Mouse (Mus musculus) embryonic stem cell, embryonic (primary cell): Measurements from ENCODE around the gene Rplp1.

Source experiments
- CTCF ChIA-PET, 4 experiments: fragments of 300-600 bp in 2 of 4; fragments of 350-600 bp in 2 of 4; sonication (Branson Sonifier 250); formaldehyde crosslinking; loops; one replicate each; lab custom pipeline; 2022; ENCODE audit warnings: inconsistent platforms in 2 of 4; lab: Charles Lee
- POLR2A ChIA-PET, 4 experiments: fragments of 300-600 bp in 2 of 4; fragments of 350-600 bp in 2 of 4; sonication (Branson Sonifier 250); formaldehyde crosslinking; loops; one replicate each; lab custom pipeline; 2022; ENCODE audit warnings: antibody characterized with exemption in 4 of 4, inconsistent platforms in 1 of 4; lab: Charles Lee

Gene Rplp1

DNA sequence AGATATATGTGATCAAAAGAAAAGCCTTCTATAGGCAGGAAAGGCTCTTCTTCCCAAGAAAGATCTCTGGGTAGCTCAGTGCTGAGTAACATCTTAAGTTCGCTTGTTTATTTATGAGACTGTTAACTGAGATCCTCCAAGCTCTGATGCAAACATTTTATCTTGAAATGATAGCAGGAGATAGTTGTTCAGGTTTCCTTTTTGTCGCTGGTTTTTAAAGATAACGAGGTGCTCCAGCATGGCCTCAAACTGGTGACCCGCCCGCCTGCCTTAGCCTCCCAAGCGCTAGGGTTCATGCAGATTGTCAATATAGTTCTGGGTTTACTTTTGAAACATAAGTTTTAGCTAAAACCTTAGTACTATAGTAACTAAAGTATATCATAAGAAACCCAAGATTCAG, 6.0 kb upstream of the Rplp1 start:
- POLR2A ChIA-PET: interaction anchor here in 2 of 4 experiments (0.6 to 28.7 kb wide), 5 partner anchors 5 to 61 kb away, joined by 3 to 572 read pairs (median 13); partner anchors contain the start of genes Kif23 (in 1 of the 2) and Rplp1 (in 1 of the 2)

DNA sequence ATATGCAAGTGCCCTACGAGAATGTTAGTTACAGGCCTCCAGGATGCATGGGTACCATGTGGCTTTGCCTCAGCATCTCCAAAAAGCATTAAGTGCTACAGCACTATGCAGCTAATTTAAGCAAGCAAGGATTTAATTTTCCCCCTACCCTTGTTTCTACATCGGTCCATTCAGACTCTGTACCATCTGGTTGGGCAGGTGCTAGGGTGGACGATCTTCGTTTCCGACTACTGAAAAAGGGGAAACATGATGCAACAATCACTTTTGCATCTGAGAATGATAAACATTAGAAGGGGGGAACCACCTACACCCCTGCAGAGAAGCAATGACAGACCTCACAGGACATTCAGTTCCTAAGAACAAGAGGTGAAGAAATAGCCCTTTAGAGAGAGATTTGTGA, 5.1 kb upstream of the Rplp1 start:
- POLR2A ChIA-PET: interaction anchor here in 2 of 4 experiments (1.0 to 28.7 kb wide), 4 partner anchors 4 to 14 kb away, joined by 3 to 572 read pairs (median 292); partner anchors contain the start of gene Rplp1 (in 1 of the 2)
- CTCF ChIA-PET: no interaction called here

More for the DNA sequence above, 6.0 kb upstream of the Rplp1 start:
- CTCF ChIA-PET: interaction anchor here in 1 of 4 experiments (0.6 kb wide), 1 partner anchor 21 kb away, joined by 3 read pairs; no protein-coding TSS in a partner anchor

DNA sequence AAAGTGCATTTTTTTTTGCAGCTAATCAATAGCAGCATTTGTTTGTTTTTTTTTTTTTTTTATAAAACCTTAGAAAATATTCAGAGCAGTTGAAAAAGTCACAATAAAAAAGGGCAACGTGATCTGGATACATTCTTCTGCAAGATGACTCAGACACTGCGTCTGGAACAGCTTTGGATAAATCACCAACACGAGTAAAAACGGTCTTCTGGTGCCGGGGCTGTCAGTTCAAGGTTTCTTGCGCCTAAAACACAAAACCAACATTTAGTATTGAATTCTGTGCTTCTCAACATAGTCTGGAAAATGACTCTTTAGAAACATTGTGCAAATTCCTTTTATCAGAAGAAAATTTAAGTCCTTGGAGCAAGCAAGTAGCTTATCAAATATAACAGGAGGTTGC, 3.1 kb upstream of the Rplp1 start:
- ChIA-PET CTCF (no interaction called here), POLR2A (interaction anchor here in 3 of 4 experiments (0.5 to 28.7 kb wide), 7 partner anchors 2 to 592 kb away, joined by 3 to 572 read pairs (median 100); partner anchors contain the start of genes Kif23 (in 1 of the 3) and Rplp1 (in 1 of the 3))

DNA sequence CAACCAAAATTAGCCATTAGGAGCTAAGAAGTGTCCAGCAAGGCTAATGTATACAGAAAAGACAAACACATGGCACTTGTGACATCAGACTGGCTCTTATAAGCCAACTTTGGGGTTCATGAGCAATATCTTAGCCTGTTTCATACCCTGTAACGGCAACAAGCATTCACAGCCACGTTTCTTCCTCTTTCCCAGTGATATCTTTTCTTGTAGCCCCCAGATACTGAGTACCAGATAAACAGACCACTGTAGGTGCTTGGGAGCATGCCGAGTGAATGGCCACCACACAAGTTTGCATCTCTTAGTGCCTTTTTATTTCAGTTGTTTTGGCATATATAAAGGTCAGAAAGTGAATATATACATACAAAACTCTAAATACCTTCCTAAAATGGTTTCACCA, 2.6 kb upstream of the Rplp1 start:
- POLR2A ChIA-PET: interaction anchor here in 3 of 4 experiments (0.5 to 28.7 kb wide), 9 partner anchors 1 to 592 kb away, joined by 3 to 572 read pairs (median 6); partner anchors contain the start of genes Kif23 (in 2 of the 3) and Rplp1 (in 1 of the 3)
- CTCF ChIA-PET: no interaction called here

DNA sequence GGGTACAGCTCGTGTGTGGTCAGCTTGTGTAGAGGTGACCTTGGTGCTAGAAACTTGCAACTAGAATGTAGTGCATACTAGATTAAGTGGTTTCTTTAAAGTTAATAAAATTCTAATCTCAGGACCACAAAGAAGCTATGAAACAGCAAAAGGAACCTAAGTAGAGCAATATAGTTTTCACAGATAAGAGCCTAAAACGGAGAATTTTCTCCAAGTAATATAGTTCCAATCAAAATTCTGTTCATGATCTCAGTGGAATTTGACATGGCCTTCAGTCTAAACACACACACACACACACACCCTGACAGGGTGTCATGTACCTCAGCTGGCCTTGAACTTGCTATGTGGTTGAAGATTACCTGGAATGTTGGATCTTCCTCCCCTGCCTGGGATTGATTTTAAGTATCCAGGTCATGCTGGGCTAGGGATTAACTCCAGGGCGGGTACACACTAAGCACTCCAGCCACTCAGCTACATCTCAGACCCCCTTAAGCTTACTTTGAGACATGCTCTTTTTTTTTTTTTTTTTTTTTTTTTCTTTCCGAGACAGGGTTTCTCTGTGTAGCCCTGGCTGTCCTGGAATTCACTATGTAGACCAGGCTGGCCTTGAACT, 1.2 kb upstream of the Rplp1 start:
- CTCF ChIA-PET: interaction anchor here in 2 of 4 experiments (0.6 to 1.5 kb wide), 2 partner anchors 124 to 162 kb away, joined by 3 read pairs; no protein-coding TSS in a partner anchor
- POLR2A ChIA-PET: interaction anchor here (0.5 to 14.6 kb wide), 25 partner anchors 9 to 545 kb away, joined by 3 to 572 read pairs (median 7); partner anchors contain the start of genes Kif23 (in 4 of the 4) and Glce (in 2 of the 4)

DNA sequence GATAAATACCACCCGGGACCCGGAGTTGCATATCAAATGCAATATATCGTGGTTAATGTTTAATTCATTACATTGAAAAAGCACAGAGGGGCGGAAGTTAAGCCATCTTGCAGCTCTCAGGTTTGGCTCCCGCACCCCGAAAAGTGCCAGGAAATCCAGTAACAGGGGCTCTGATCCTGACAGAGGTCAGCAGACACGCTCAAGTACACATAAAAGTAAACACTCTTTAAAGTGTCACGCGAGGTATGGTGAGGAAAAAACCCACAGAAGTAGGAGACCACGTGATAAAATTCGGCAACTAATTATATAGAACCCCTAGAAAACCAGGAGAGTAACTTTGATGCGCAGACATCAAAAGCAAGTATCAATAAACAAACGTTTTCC, 567 bp upstream of the Rplp1 start:
- ChIA-PET CTCF (interaction anchor here in 1 of 4 experiments (1.0 to 1.5 kb wide), 2 partner anchors 125 to 563 kb away, joined by 3 read pairs; no protein-coding TSS in a partner anchor), POLR2A (interaction anchor here (0.6 to 14.6 kb wide), 51 partner anchors 8 to 547 kb away, joined by 3 to 572 read pairs (median 5); partner anchors contain the start of genes Kif23 (in 4 of the 4), Glce (in 3 of the 4) and Anp32a (in 1 of the 4))

DNA sequence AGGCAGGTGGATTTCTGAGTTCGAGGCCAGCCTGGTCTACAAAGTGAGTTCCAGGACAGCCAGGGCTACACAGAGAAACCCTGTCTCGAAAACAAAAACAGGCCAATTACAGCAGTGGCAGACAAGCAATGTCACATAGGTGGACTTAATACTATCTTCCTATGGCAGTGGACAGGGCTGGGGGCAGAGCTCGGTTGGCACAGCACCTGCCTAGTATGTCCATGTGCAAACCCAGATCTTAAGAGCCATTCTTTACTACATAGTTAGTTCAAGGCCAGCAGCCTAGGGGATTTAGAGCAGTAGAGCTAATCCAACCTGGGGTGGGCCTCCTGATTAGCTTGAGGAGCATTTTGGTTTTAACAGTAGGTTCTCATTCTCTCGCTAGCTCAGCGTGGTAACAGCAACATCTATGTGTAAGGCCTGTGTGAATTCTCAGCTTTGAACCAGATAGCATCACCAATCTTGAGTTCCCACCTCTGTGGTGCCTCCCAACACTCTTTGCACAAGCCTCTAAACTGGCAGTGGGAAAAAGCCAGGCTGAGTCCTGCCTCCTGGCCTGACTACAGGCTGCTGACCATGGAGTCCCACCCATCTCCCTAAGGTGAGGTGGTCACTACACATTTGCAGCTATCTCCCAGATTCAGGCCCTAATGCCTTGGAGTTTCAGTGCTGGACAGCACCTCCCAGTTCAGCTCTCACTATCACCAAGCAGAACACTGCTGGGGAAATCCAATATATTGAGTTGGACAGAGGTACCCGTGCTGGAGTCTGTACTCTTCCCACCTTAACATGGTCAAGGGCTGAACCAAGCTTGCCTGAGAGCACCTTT, 2.8 kb downstream of the Rplp1 start:
- CTCF ChIA-PET: interaction anchor here in 2 of 4 experiments (0.8 to 1.1 kb wide), 3 partner anchors 11 to 188 kb away, joined by 3 to 10 read pairs (median 3); no protein-coding TSS in a partner anchor
- POLR2A ChIA-PET: interaction anchor here (0.6 to 14.6 kb wide), 69 partner anchors 8 to 1206 kb away, joined by 3 to 572 read pairs (median 4); partner anchors contain the start of genes Glce (in 3 of the 4) and Kif23 (in 3 of the 4)

DNA sequence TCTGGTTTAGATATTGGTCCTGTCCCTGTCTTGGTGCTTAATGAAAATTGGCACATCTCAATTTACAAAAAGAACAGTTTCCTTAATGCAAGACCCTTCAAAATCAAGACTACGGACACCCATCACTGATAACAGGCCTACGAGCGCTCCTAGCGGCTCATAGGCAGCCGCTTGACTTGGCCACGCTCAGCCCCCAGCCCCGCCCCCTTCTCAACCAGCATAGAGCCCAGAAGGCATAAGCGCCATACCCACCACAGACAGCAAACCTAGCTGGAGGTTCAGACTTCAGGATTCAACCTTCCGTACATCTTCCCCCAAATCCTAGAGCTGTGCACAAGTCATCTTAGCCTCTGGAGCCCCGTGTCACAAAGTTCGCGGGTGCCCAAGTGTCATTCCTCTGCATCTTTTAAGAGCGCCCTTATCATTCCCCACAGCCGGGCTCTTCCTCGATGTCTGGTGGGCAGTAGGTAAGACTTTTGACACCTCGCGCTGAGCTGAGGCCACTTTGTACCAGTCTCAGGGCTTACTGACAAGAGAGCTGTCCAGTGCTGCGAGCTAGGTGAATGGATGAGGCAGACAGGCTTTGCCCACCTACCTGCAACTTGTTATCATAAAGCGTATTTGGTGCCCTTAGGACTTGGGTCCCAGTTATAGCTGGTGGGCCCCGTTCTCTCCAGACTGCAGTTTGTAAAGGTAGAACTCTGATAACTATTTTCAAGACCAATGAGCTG, 3.7 kb downstream of the Rplp1 start:
- CTCF ChIA-PET: interaction anchor here in 3 of 4 experiments (0.6 to 1.1 kb wide), 4 partner anchors 11 to 675 kb away, joined by 3 to 10 read pairs (median 3); no protein-coding TSS in a partner anchor

DNA sequence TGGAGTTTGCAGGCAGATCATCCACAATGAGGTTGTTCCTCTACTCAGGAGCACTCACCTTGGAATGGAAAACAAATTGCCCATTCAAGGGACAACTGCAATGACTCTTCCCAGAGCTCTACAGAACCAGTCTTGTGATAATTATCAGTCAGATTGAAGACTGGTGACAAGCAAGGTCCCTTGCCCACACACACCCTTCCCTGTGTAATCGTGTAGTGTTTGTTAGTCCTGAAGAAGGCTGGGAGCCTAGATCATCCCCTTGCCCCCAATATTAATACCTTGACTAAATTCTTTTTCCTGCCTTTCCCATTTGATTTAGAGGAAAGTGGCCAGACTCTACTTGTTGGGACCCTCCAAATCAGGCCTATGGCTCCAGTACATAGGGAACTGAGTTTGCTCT, 4.7 kb downstream of the Rplp1 start:
- CTCF ChIA-PET: interaction anchor here in 2 of 4 experiments (0.6 to 0.8 kb wide), 2 partner anchors 702 to 770 kb away, joined by 3 to 4 read pairs; no protein-coding TSS in a partner anchor
- POLR2A ChIA-PET: interaction anchor here (0.6 to 14.6 kb wide), 32 partner anchors 10 to 650 kb away, joined by 3 to 572 read pairs (median 4); partner anchors contain the start of genes Kif23 (in 2 of the 4) and Glce (in 1 of the 4)

More for the DNA sequence above, 3.7 kb downstream of the Rplp1 start:
- POLR2A ChIA-PET: interaction anchor here (0.5 to 14.6 kb wide), 68 partner anchors 7 to 1205 kb away, joined by 3 to 572 read pairs (median 4); partner anchors contain the start of genes Kif23 (in 3 of the 4) and Glce (in 2 of the 4)

DNA sequence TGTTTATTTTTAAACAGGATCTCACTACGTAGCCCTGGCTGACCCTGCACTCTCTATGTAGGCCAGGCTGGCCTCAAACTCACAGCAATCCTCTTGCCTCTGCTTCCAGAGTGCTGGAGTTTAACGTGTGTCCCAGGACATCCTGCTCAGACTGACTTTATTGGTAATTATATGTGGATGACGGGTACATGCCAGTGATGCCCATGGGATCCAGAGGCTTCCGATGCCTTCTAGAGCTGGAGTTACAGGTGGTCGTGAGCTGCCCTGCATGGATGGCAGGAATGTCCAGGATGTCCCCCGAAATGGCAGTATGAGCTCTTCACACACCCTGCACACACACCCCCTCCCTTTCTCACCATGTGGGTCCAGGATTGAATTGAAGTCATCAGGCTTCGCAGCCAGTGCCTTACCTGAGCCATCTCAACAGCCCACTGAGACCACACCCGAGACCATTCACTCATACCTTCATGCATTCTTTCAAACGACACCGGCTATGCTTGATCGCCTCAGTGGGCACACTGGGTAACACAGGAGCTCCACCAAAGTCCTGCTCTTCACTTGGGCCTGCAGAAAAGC, 5.4 kb downstream of the Rplp1 start:
- ChIA-PET POLR2A (interaction anchor here in 3 of 4 experiments (0.5 to 14.6 kb wide), 30 partner anchors 9 to 479 kb away, joined by 3 to 572 read pairs (median 4); partner anchors contain the start of genes Kif23 (in 2 of the 3) and Glce (in 1 of the 3)), CTCF (interaction anchor here in 2 of 4 experiments (0.6 to 0.8 kb wide), 2 partner anchors 702 to 770 kb away, joined by 3 to 4 read pairs; no protein-coding TSS in a partner anchor)

DNA sequence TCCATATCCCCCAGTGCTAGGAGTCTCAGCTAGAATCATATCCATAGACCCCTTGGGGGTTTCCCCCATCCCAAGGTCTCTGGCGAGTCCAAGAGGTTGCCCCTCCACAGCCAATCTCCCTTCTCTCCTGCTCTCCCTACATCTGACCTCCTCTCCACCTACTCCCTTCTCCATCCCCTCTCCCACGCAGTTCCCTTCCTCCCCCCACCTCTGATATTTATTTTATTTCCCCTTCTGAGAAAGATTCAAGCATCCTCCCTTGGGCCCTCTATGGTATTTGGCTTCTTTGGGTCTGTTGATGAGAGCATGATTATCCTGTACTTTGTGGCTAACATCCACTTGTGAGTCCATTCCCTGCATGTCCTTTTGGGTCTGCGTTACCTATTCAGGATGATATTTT, 6.0 kb downstream of the Rplp1 start:
- CTCF ChIA-PET: interaction anchor here in 1 of 4 experiments (0.7 kb wide), 2 partner anchors 31 to 150 kb away, joined by 3 read pairs; no protein-coding TSS in a partner anchor
- POLR2A ChIA-PET: interaction anchor here in 3 of 4 experiments (0.5 to 14.6 kb wide), 15 partner anchors 9 to 330 kb away, joined by 3 to 572 read pairs (median 5); no protein-coding TSS in a partner anchor

DNA sequence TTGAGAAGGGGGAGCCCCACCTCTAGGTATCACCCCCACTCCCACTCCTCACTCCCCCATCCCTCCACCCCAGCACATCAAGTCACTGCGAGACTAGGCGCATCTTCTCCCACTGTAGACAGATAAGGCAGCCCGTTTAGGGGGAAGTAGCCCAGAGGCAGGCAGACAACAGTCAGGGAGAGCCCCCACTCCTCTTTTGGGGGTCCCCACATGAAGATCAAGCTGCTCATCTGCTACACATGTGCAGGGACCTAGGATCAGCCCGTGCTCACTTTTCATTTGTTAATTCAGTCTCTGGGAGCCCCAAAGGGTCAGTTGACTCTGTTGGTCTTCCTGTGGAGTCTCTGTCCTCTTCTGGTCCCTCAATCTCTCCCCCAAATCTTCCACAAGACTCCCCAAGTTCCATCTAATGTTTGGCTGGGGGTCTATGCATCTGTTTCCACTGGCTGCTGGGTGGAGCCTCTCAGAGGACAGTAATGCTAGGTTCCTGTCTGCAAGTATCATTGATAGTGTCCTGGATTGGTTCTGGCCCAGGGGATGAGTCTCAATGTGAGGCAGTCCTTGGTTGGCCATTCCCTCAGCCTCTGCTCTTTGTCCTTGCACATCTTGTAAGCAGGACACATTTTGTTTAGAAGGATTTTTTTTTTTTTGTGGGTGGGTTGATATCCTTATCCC, 6.6 kb downstream of the Rplp1 start:
- ChIA-PET POLR2A (interaction anchor here in 3 of 4 experiments (0.7 to 1.7 kb wide), 6 partner anchors 19 to 179 kb away, joined by 3 to 4 read pairs (median 3); partner anchors contain the start of gene Kif23 (in 1 of the 3)), CTCF (interaction anchor here in 2 of 4 experiments (0.6 to 0.7 kb wide), 5 partner anchors 30 to 1035 kb away, joined by 3 to 7 read pairs (median 3); no protein-coding TSS in a partner anchor)

DNA sequence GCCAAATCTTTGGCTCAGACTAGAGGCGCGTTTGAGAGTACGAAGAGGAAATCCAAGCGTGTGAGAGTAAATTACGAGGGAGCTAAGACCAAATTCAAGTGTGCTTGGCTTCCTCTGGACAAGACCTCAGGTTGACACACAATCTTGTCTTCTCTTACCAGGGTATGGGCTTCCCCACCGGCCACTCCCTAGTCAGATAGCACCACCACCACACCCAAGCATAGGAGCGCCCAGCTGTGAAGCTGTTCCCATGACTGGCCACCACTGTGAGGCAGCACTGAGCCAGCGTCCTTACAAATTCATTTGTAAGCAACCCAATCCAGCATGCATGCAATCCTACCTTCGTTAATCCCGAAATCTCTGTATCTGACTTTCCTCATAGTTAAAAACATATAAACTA, 7.4 kb downstream of the Rplp1 start:
- CTCF ChIA-PET: interaction anchor here in 3 of 4 experiments (0.5 to 1.3 kb wide), 9 partner anchors 11 to 1035 kb away, joined by 3 to 7 read pairs (median 4); partner anchors contain the start of gene Glce (in 1 of the 3)
- POLR2A ChIA-PET: interaction anchor here in 2 of 4 experiments (0.7 to 1.7 kb wide), 6 partner anchors 8 to 280 kb away, joined by 3 to 5 read pairs (median 4); partner anchors contain the start of genes Kif23 (in 1 of the 2) and Rplp1 (in 1 of the 2)

DNA sequence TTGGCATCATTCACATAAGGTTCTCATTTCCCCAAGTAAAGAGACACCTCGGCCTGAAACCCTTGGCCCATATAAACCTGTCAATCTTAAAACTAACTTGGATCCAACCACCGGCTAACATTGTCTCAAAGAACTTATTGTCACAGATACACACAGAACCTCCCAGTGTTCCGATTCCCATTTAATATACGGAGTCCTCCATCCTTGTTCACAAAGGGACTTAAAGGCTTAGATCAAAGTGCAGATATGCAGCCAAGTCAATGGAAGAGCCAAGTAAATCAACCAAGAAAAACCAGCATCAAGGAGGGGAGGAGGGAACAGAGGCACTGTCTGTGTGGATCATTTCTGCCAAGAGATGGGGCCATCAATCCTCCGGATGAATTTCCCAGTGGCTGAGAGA, 8.8 kb downstream of the Rplp1 start:
- CTCF ChIA-PET: interaction anchor here in 2 of 4 experiments (0.6 kb wide), 5 partner anchors 56 to 1939 kb away, joined by 3 to 6 read pairs (median 5); no protein-coding TSS in a partner anchor
- POLR2A ChIA-PET: interaction anchor here in 2 of 4 experiments (0.6 to 1.7 kb wide), 5 partner anchors 9 to 370 kb away, joined by 3 to 5 read pairs (median 3); partner anchors contain the start of genes Kif23 (in 1 of the 2) and Rplp1 (in 1 of the 2)

DNA sequence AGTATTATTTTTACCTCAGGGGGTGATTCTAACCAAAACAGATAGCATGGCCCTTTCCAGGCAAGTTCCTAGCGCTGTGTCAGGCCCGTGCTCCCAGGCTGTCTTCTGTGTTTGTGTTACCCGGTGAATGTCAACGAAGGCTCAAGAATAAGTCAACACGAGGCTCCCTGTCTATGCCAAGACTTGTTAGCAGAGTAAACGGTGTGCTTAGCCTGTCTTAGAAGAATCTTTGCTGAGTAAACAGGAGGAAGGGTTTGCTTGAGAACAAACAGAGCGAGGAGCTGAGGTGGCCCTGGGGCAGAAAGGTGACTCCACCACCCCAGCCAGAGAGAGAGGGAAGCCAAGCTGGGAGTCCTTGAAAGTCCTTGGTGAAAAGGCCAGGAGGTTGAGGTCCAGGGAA, 10.1 kb downstream of the Rplp1 start:
- CTCF ChIA-PET: interaction anchor here in 2 of 4 experiments (1.3 to 1.4 kb wide), 2 partner anchors 26 to 147 kb away, joined by 3 read pairs; no protein-coding TSS in a partner anchor
- POLR2A ChIA-PET: interaction anchor here in 3 of 4 experiments (0.5 to 3.2 kb wide), 10 partner anchors 7 to 530 kb away, joined by 3 to 18 read pairs (median 4); partner anchors contain the start of genes Rplp1 (in 3 of the 3), Glce (in 1 of the 3) and Kif23 (in 1 of the 3)
